Mouse (Mus musculus) liver, embryonic 12.5 days (tissue): Measurements from ENCODE around the gene Khdc1a. TPM values are rescaled to one million over a fixed set of nuclear protein-coding genes. Genes with fewer than 3 reads are reported as not detected.
"Not testable (repeated sequence)": the region's sequence is repeated elsewhere in the genome, so short reads cannot be mapped to it uniquely, and the experiment has no call there.

Source experiments
- ATAC-seq: fragments of 200-750 bp; cut with Nextera tagmentation; 2 replicates; pipeline ENCODE4 v1.8.0; 2017; ENCODE audit warnings: moderate number of reproducible peaks, mild to moderate bottlenecking, moderate library complexity
- H3K27ac ChIP-seq: fragments of 300-500 bp; sonication (generic); 2 replicates; pipeline ENCODE4 v1.5.1; 2016; ENCODE audit warnings: mild to moderate bottlenecking
- H3K27me3 ChIP-seq: fragments of 300-500 bp; sonication (generic); replicated peaks from 2 replicates; pipeline ENCODE4 v1.6.1; 2016; ENCODE audit warnings: mild to moderate bottlenecking, moderate library complexity
- H3K36me3 ChIP-seq: fragments of 300-500 bp; sonication (generic); 2 replicates; pipeline ENCODE4 v1.6.1; 2016; ENCODE audit warnings: mild to moderate bottlenecking, moderate library complexity
- H3K4me1 ChIP-seq: fragments of 300-500 bp; sonication (generic); 2 replicates; pipeline ENCODE4 v1.6.1; 2016
- H3K4me2 ChIP-seq: fragments of 300-500 bp; sonication (generic); 2 replicates; pipeline ENCODE4 v1.6.1; 2016; ENCODE audit warnings: mild to moderate bottlenecking, moderate library complexity
- H3K4me3 ChIP-seq: fragments of 300-500 bp; sonication (generic); 2 replicates; pipeline ENCODE4 v1.5.1; 2016; ENCODE audit warnings: mild to moderate bottlenecking, moderate library complexity
- H3K9ac ChIP-seq: fragments of 300-500 bp; sonication (generic); 2 replicates; pipeline ENCODE4 v1.6.1; 2016; ENCODE audit warnings: mild to moderate bottlenecking, moderate library complexity
- H3K9me3 ChIP-seq: fragments of 300-500 bp; sonication (generic); replicated peaks from 2 replicates; pipeline ENCODE4 v1.6.1; 2016; ENCODE audit warnings: mild to moderate bottlenecking, moderate library complexity
- WGBS: fragments of 180-500 bp; shearing (Covaris S2); methylation state at CpG from one replicate; pipeline ENCODE4 v1.1.7; 2016; ENCODE audit not compliant: insufficient replicate concordance; 5-methylcytosine and 5-hydroxymethylcytosine counted together
- polyA plus RNA-seq: library from polyadenylated mRNA; unstranded; fragments of >200 nt; fragmentation: Nextera tagmentation; extraction: Ambion mirVana; gene quantifications from 2 replicates; pipeline ENCODE4 v1.2.1, GENCODE M21; 2016

Gene Khdc1a
- not detected in 2 replicates for polyA plus RNA-seq

- H3K9me3 ChIP-seq = no peaks in the 10 kb centered on the region
- no peaks in the 10 kb centered on the region for H3K36me3 ChIP-seq
- no peak within 1 kb of the TSS for H3K4me3 ChIP-seq
- no peaks in the 10 kb centered on the region for H3K27me3 ChIP-seq
- WGBS = 60% methylated on average over 2 of the region's 2 CpGs
- no peak within 1 kb of the TSS for H3K4me2 ChIP-seq
- no peak for ATAC-seq
- no peaks in the 10 kb centered on the region for H3K4me1 ChIP-seq
- H3K27ac ChIP-seq = no peak within 1 kb of the TSS
- no peak within 1 kb of the TSS for H3K9ac ChIP-seq
Measured at GRCm38 (mm10) chr1:21349341-21349740, at the start of gene Khdc1a. Gene Khdc1a (plus strand): TSS chr1:21349641.

GRCm38 (mm10) chr1:21299826-21300225, 49.6 kb upstream of the Khdc1a start:
- Histone ChIP-seq H3K9me3 (no peaks in the 10 kb centered on the region), H3K36me3 (no peaks in the 10 kb centered on the region), H3K4me3 (no peak overlapping the region), H3K4me1 (no peaks in the 10 kb centered on the region), H3K4me2 (no peak overlapping the region), H3K27ac (no peak overlapping the region), H3K27me3 (no peaks in the 10 kb centered on the region), H3K9ac (no peak overlapping the region)
- 47% methylated on average over 3 of the region's 3 CpGs for WGBS
- no peak for ATAC-seq

GRCm38 (mm10) chr1:21301686-21302085, 47.8 kb upstream of the Khdc1a start:
- no peaks in the 10 kb centered on the region for H3K36me3 ChIP-seq
- no peaks in the 10 kb centered on the region for H3K9me3 ChIP-seq
- no peak for ATAC-seq
- H3K27ac ChIP-seq = no peak overlapping the region
- H3K4me1 ChIP-seq = no peaks in the 10 kb centered on the region
- H3K4me3 ChIP-seq = no peak overlapping the region
- H3K4me2 ChIP-seq = no peak overlapping the region
- no peak overlapping the region for H3K9ac ChIP-seq
- 51% methylated on average over 3 of the region's 3 CpGs for WGBS
- no peaks in the 10 kb centered on the region for H3K27me3 ChIP-seq

- no peak for ATAC-seq
- 42% methylated on average over 3 of the region's 3 CpGs for WGBS
- H3K27ac ChIP-seq = no peak overlapping the region
Measured at GRCm38 (mm10) chr1:21304174-21304573, 45.3 kb upstream of the Khdc1a start.

GRCm38 (mm10) chr1:21304646-21305045, 44.8 kb upstream of the Khdc1a start:
- 63% methylated on average over 4 of the region's 4 CpGs for WGBS
- Histone ChIP-seq H3K27ac (no peak overlapping the region), H3K9ac (no peak overlapping the region), H3K4me3 (no peak overlapping the region), H3K36me3 (no peaks in the 10 kb centered on the region), H3K4me2 (no peak overlapping the region), H3K4me1 (no peaks in the 10 kb centered on the region), H3K27me3 (no peaks in the 10 kb centered on the region), H3K9me3 (no peaks in the 10 kb centered on the region)
- ATAC-seq = no peak

More at GRCm38 (mm10) chr1:21304174-21304573, 45.3 kb upstream of the Khdc1a start:
- H3K4me2 ChIP-seq = no peak overlapping the region
- no peaks in the 10 kb centered on the region for H3K4me1 ChIP-seq
- H3K4me3 ChIP-seq = no peak overlapping the region
- H3K9ac ChIP-seq = no peak overlapping the region
- no peaks in the 10 kb centered on the region for H3K27me3 ChIP-seq
- H3K36me3 ChIP-seq = no peaks in the 10 kb centered on the region
- no peaks in the 10 kb centered on the region for H3K9me3 ChIP-seq

GRCm38 (mm10) chr1:21305443-21305842, 44.0 kb upstream of the Khdc1a start:
- H3K4me2 ChIP-seq = no peak overlapping the region
- H3K27ac ChIP-seq = no peak overlapping the region
- 84% methylated on average over 3 of the region's 3 CpGs for WGBS
- H3K27me3 ChIP-seq = no peaks in the 10 kb centered on the region
- no peaks in the 10 kb centered on the region for H3K36me3 ChIP-seq
- no peaks in the 10 kb centered on the region for H3K4me1 ChIP-seq
- no peak for ATAC-seq
- H3K9ac ChIP-seq = no peak overlapping the region
- no peak overlapping the region for H3K4me3 ChIP-seq
- no peaks in the 10 kb centered on the region for H3K9me3 ChIP-seq

GRCm38 (mm10) chr1:21314336-21314735, 35.1 kb upstream of the Khdc1a start:
- Histone ChIP-seq H3K4me3 (no peak overlapping the region), H3K36me3 (no peaks in the 10 kb centered on the region), H3K27me3 (no peaks in the 10 kb centered on the region), H3K9me3 (no peaks in the 10 kb centered on the region), H3K27ac (no peak overlapping the region), H3K9ac (no peak overlapping the region), H3K4me2 (no peak overlapping the region), H3K4me1 (peaks cover 4% of the 10 kb centered on the region; the same call in 1 of the 2 replicates)
- WGBS = 59% methylated on average over 2 of the region's 2 CpGs
- no peak for ATAC-seq

- 80% methylated on average over 2 of the region's 2 CpGs for WGBS
- no peaks in the 10 kb centered on the region for H3K9me3 ChIP-seq
- ATAC-seq = no peak
- no peak overlapping the region for H3K4me3 ChIP-seq
- H3K9ac ChIP-seq = no peak overlapping the region
- no peaks in the 10 kb centered on the region for H3K36me3 ChIP-seq
- no peak overlapping the region for H3K4me2 ChIP-seq
- H3K27me3 ChIP-seq = no peaks in the 10 kb centered on the region
- no peak overlapping the region for H3K27ac ChIP-seq
- H3K4me1 ChIP-seq = peaks cover 4% of the 10 kb centered on the region; the same call in 1 of the 2 replicates
Measured at GRCm38 (mm10) chr1:21315756-21316155, 33.7 kb upstream of the Khdc1a start.

- H3K4me1 ChIP-seq = peaks cover 4% of the 10 kb centered on the region; the same call in 1 of the 2 replicates
- no peak overlapping the region for H3K4me3 ChIP-seq
- H3K27ac ChIP-seq = no peak overlapping the region
- peak; percentile 40; the same call in 1 of the 2 replicates for ATAC-seq
- H3K9me3 ChIP-seq = no peaks in the 10 kb centered on the region
- no peak overlapping the region for H3K4me2 ChIP-seq
- WGBS = 54% methylated on average over 2 of the region's 2 CpGs
- H3K9ac ChIP-seq = no peak overlapping the region
- H3K36me3 ChIP-seq = no peaks in the 10 kb centered on the region
- no peaks in the 10 kb centered on the region for H3K27me3 ChIP-seq
Measured at GRCm38 (mm10) chr1:21316305-21316704, 33.1 kb upstream of the Khdc1a start.

GRCm38 (mm10) chr1:21318202-21318601, 31.2 kb upstream of the Khdc1a start:
- Histone ChIP-seq H3K9ac (no peak overlapping the region), H3K27me3 (no peaks in the 10 kb centered on the region), H3K4me2 (no peak overlapping the region), H3K9me3 (no peaks in the 10 kb centered on the region), H3K4me1 (peaks cover 4% of the 10 kb centered on the region; the same call in 1 of the 2 replicates), H3K36me3 (no peaks in the 10 kb centered on the region), H3K4me3 (no peak overlapping the region), H3K27ac (no peak overlapping the region)
- no peak for ATAC-seq

- not testable (repeated sequence) for H3K4me3 ChIP-seq, H3K4me1 ChIP-seq, H3K9ac ChIP-seq, H3K9me3 ChIP-seq, H3K36me3 ChIP-seq, H3K27ac ChIP-seq, H3K27me3 ChIP-seq, ATAC-seq, H3K4me2 ChIP-seq
- WGBS = 79% methylated on average over 5 of the region's 5 CpGs
Measured at GRCm38 (mm10) chr1:21320271-21320670, 29.2 kb upstream of the Khdc1a start.

GRCm38 (mm10) chr1:21321656-21322055, 27.8 kb upstream of the Khdc1a start:
- H3K9me3 ChIP-seq = 0 out of 2 replicates have a peak, but pooled peaks cover 4% of the 10 kb centered on the region
- WGBS = 72% methylated on average over 1 of the region's 1 CpGs
- ATAC-seq = no peak
- H3K4me2 ChIP-seq = no peak overlapping the region
- H3K4me3 ChIP-seq = no peak overlapping the region
- no peaks in the 10 kb centered on the region for H3K36me3 ChIP-seq
- no peak overlapping the region for H3K27ac ChIP-seq
- H3K4me1 ChIP-seq = peaks cover under 1% of the 10 kb centered on the region; the same call in 1 of the 2 replicates
- no peak overlapping the region for H3K9ac ChIP-seq
- H3K27me3 ChIP-seq = no peaks in the 10 kb centered on the region

GRCm38 (mm10) chr1:21323996-21324574, 25.4 kb upstream of the Khdc1a start:
- H3K9me3 ChIP-seq = 0 out of 2 replicates have a peak, but pooled peaks cover 6% of the 10 kb centered on the region
- no peak overlapping the region for H3K4me2 ChIP-seq
- no peaks in the 10 kb centered on the region for H3K27me3 ChIP-seq
- no peak overlapping the region for H3K4me3 ChIP-seq
- no peak overlapping the region for H3K9ac ChIP-seq
- WGBS = 70% methylated on average over 1 of the region's 1 CpGs
- H3K36me3 ChIP-seq = no peaks in the 10 kb centered on the region
- ATAC-seq = no peak
- no peak overlapping the region for H3K27ac ChIP-seq
- peaks cover 12% of the 10 kb centered on the region for H3K4me1 ChIP-seq
